Mouse (Mus musculus) lung, postnatal 0 days (tissue): Measurements from ENCODE around the gene Sh2d3c. TPM values are rescaled to one million over a fixed set of nuclear protein-coding genes. Genes with fewer than 3 reads are reported as not detected.
A peak's percentile ranks its signal among the peaks of the same experiment; 100 is the strongest.

Experiments
- ATAC-seq: fragments of 200-750 bp; cut with Nextera tagmentation; 2 replicates; pipeline ENCODE4 v1.8.0; 2017; ENCODE audit warnings: moderate library complexity
- DNase-seq: peaks from one replicate; pipeline ENCODE4 v3.0.0-alpha.2; 2016; ENCODE audit warnings: low spot score
- H3K27ac ChIP-seq: fragments of 300-500 bp; sonication (generic); 2 replicates; pipeline ENCODE4 v1.5.1; 2014; ENCODE audit warnings: antibody characterized with exemption, mild to moderate bottlenecking, low read length, mixed read lengths
- H3K27me3 ChIP-seq: fragments of 300-500 bp; sonication (generic); replicated peaks from 2 replicates; pipeline ENCODE4 v1.6.1; 2014; ENCODE audit warnings: low read length, mixed read lengths; ENCODE audit not compliant: insufficient read depth
- H3K36me3 ChIP-seq: fragments of 300-500 bp; sonication (generic); 2 replicates; pipeline ENCODE4 v1.6.1; 2014; ENCODE audit warnings: low read length, mixed read lengths; ENCODE audit not compliant: insufficient read depth
- H3K4me1 ChIP-seq: fragments of 300-500 bp; sonication (generic); 2 replicates; pipeline ENCODE4 v1.6.1; 2014; ENCODE audit warnings: antibody characterized with exemption, low read depth, low read length, mixed read lengths; ENCODE audit not compliant: insufficient read depth
- H3K4me2 ChIP-seq: fragments of 300-500 bp; sonication (generic); replicated peaks from 2 replicates; pipeline ENCODE4 v1.6.1; 2014; ENCODE audit warnings: low read depth, mild to moderate bottlenecking, low read length, moderate library complexity, mixed read lengths
- H3K4me3 ChIP-seq: fragments of 300-500 bp; sonication (generic); 2 replicates; pipeline ENCODE4 v1.5.1; 2014; ENCODE audit warnings: low read depth, low read length
- H3K9ac ChIP-seq: fragments of 300-500 bp; sonication (generic); replicated peaks from 2 replicates; pipeline ENCODE4 v1.6.1; 2014; ENCODE audit warnings: low read depth, mild to moderate bottlenecking
- H3K9me3 ChIP-seq: fragments of 300-500 bp; sonication (generic); 2 replicates; pipeline ENCODE4 v1.6.1; 2016; ENCODE audit warnings: low read length, mixed read lengths
- CTCF ChIP-seq: IDR thresholded peaks from 2 replicates; pipeline ENCODE4 v1.5.1; 2016; ENCODE audit warnings: antibody characterized with exemption, mild to moderate bottlenecking
- EP300 ChIP-seq: IDR thresholded peaks from 2 replicates; pipeline ENCODE4 v1.6.1; 2016; ENCODE audit warnings: antibody characterized with exemption, mild to moderate bottlenecking, control low read depth
- WGBS: fragments of 180-500 bp; shearing (Covaris S2); extraction: QIAGEN DNeasy Blood & Tissue Kit; methylation state at CpG from one replicate; pipeline ENCODE4 v1.1.7; 2014; 5-methylcytosine and 5-hydroxymethylcytosine counted together
- polyA plus RNA-seq: library from polyadenylated mRNA; unstranded; fragments of >200 nt; fragmentation: Nextera tagmentation; extraction: Ambion mirVana; gene quantifications from 2 replicates; pipeline ENCODE4 v1.2.1, GENCODE M21; 2015

Gene Sh2d3c
- polyA plus RNA-seq, 1 experiment from 2014 or later = 53.5 TPM

DNA sequence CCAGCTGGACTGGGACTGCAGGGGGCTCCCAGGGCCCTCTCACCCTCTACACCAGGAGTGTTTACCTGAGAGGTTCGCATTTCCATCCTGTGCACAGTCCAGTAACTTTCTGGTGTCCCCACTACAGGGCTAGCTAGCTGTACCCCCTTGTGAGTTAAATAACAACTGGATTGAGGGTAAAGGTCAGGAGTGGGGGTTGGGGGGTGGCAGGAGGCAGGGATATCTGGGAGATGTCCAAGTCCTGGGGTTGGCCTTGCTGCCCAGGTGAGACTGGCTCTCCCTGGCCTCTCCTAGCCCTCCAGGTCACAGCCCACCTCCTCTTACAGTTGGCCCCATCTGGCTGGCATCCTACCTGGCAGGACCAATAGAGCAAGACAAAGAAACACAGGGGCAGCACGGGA lies 16.8 kb upstream of the Sh2d3c start, which contains the start of gene Fpgs:
Gene Fpgs (minus strand): TSS at position 125 of the 401 bp plus-strand sequence.
- ATAC-seq (no peak), DNase-seq (no peak)
- H3K27me3 ChIP-seq = no peaks in the 10 kb centered on the region
- no peak within 1 kb of the TSS for H3K27ac ChIP-seq
- H3K9ac ChIP-seq = no peak within 1 kb of the TSS
- H3K4me3 ChIP-seq = no peak within 1 kb of the TSS
- H3K9me3 ChIP-seq = no peaks in the 10 kb centered on the region
- H3K36me3 ChIP-seq = peaks cover 30% of the 10 kb centered on the region
- no peak for TF ChIP-seq EP300
- WGBS = 52% methylated on average over 2 of the region's 2 CpGs
- no peaks in the 10 kb centered on the region for H3K4me1 ChIP-seq
- H3K4me2 ChIP-seq = no peak within 1 kb of the TSS

DNA sequence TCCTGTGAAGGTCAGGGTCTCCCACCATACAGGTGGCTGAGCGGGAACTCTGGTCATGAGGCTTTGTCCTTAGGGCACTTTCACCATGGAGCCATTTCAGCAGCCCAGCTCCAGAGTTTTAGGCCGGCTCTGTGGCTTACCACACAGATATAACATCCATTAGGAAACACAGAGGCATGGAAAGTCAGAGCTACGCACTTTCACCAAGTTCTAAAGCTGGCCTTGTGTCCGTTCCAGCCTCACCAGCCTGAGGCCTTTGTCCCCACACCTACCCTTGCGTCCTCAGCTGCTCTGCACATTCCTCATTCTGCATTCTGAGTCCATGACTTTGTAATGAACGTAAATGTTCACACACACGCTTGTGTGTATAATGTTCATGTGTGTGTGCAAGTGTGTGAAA lies 15.8 kb upstream of the Sh2d3c start:
- Histone ChIP-seq H3K9me3 (no peaks in the 10 kb centered on the region), H3K27ac (no peak overlapping the region), H3K36me3 (peaks cover 39% of the 10 kb centered on the region), H3K4me1 (no peaks in the 10 kb centered on the region), H3K27me3 (no peaks in the 10 kb centered on the region), H3K9ac (no peak overlapping the region), H3K4me2 (no peak overlapping the region), H3K4me3 (no peak overlapping the region)
- no peak for TF ChIP-seq CTCF
- TF ChIP-seq EP300 = no peak
- DNase-seq (no peak), ATAC-seq (no peak)
- 91% methylated on average over 7 of the region's 7 CpGs for WGBS

DNA sequence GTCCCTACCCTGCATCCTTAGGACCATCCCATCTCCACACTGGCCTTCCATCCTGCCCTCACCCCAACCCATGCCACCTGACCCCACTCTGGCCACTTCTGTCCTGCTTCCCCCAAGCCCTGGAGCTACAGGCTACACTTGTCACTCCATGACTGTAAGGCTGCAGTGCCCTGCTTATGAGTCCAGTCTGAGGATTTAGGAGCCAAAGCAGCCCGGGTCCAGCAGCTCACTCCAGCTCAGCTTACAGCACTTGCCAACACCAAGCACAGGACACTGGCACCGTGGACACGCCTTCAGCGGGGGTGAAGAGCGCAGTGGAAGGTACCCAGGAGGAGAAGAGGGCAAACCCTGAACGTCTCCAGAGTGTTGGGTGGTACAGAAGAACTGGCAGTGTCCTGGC lies 13.9 kb upstream of the Sh2d3c start:
- 93% methylated on average over 6 of the region's 6 CpGs for WGBS
- ATAC-seq (no peak), DNase-seq (no peak)
- Histone ChIP-seq H3K9ac (no peak overlapping the region), H3K4me1 (peaks cover 6% of the 10 kb centered on the region; the same call in 1 of the 2 replicates), H3K27me3 (no peaks in the 10 kb centered on the region), H3K27ac (no peak overlapping the region), H3K4me2 (no peak overlapping the region), H3K9me3 (no peaks in the 10 kb centered on the region), H3K4me3 (no peak overlapping the region), H3K36me3 (peaks cover 41% of the 10 kb centered on the region)
- TF ChIP-seq CTCF (no peak), EP300 (no peak)

DNA sequence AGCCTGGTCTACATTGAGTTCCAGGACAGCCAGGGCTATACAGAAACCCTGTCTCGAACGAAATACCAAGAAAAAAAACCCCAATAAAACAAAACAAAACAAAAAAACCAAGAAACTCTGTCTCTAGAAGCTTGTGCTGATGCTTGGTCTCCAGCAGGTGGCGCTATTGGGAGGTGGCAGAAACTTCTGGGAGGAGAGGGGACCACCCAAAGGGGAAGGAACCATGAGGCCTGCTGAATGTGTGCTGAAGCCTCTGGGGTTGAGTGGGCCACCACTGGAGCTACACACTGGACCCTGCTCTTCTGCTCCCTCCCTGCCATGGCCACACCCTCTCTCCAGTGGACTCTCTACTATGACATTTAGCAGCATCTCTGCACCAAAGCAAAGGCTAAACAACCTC lies 12.2 kb upstream of the Sh2d3c start:
- peak; percentile 84 for DNase-seq
- Histone ChIP-seq H3K4me2 (no peak overlapping the region), H3K36me3 (peaks cover 38% of the 10 kb centered on the region), H3K9ac (no peak overlapping the region), H3K27me3 (no peaks in the 10 kb centered on the region), H3K4me1 (peaks cover 6% of the 10 kb centered on the region; the same call in 1 of the 2 replicates), H3K27ac (no peak overlapping the region), H3K4me3 (no peak overlapping the region), H3K9me3 (no peaks in the 10 kb centered on the region)
- no peak for ATAC-seq
- TF ChIP-seq EP300 (no peak), CTCF (peak; percentile 86)
- WGBS = 15% methylated on average over 3 of the region's 3 CpGs

DNA sequence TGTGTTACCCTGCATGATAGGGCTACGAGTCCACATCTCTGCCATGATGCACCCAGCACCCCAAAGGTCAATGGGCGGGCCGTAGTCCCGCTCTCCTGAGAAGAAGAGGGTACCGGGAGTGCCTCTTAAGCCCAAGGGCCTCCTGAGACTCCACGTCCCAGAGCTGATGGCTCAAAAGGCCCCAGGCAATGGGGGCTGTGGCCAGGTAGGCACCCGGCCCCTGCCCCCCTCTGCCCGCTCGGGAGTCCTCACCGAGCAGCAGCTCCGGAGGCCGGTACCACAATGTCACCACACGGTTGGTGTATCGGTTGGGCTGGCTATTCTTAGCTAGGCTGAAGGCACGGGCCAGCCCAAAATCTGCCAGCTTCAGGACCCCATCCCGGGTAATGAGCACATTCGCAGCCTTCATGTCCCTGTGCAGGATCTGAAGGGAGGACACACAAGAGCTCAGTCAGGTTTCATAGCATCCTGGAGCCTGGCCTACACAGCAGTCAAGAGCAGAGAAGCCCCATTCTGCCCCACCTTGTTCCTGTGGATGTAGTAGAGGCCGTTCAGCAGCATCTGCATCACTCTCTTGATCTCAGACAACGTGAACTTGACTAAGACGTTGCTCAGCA lies 11.2 kb upstream of the Sh2d3c start:
- Histone ChIP-seq H3K27ac (no peak overlapping the region), H3K9ac (no peak overlapping the region), H3K4me1 (peaks cover 12% of the 10 kb centered on the region; the same call in 1 of the 2 replicates), H3K36me3 (peaks cover 30% of the 10 kb centered on the region), H3K27me3 (no peaks in the 10 kb centered on the region), H3K9me3 (no peaks in the 10 kb centered on the region), H3K4me3 (no peak overlapping the region), H3K4me2 (no peak overlapping the region)
- no peak for TF ChIP-seq CTCF
- no peak for TF ChIP-seq EP300
- ATAC-seq (no peak), DNase-seq (no peak)
- 90% methylated on average over 20 of the region's 20 CpGs for WGBS

DNA sequence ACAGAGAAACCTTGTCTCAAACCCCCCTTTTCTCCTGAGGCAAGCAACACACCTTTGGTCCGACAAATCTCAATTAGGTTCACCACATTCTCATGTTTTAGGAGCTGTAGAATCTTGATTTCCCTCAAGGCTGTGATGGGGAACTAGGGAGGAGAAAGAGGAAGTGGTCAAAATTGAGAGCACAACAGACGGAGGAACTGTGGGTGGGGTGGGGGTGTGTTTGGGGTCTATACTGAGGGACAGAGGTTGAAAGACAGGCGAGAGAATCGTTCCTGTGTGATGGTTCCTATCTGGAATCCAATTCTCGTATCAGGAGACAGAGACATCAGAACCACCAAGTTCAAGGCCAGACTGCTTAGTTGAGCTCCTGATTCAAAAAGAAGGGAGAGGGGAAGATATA lies 10.4 kb upstream of the Sh2d3c start:
- Histone ChIP-seq H3K27me3 (no peaks in the 10 kb centered on the region), H3K4me1 (peaks cover 17% of the 10 kb centered on the region; the same call in 1 of the 2 replicates), H3K36me3 (peaks cover 27% of the 10 kb centered on the region), H3K4me3 (no peak overlapping the region), H3K9me3 (no peaks in the 10 kb centered on the region), H3K4me2 (no peak overlapping the region), H3K27ac (no peak overlapping the region), H3K9ac (no peak overlapping the region)
- ATAC-seq = no peak
- 87% methylated on average over 5 of the region's 5 CpGs for WGBS
- TF ChIP-seq EP300 = no peak
- TF ChIP-seq CTCF = no peak
- DNase-seq = no peak
